Mouse (Mus musculus) heart, adult 8-10 months (tissue): ENCODE measurements around the gene E2f2. TPM values are rescaled to one million over a fixed set of nuclear protein-coding genes. Genes with fewer than 3 reads are reported as not detected.
A peak's percentile ranks its signal among the peaks of the same experiment; 100 is the strongest.

Source experiments
- DNase-seq: peaks from one replicate; pipeline ENCODE4 v3.0.0; 2022; ENCODE audit warnings: low spot score
- total RNA-seq, 4 experiments: library from RNA; stranded (reverse); gene quantifications; 2 replicates each; pipeline ENCODE4 v1.2.4; 2022

Gene E2f2
- 1 to 10 TPM in 1 of 4 experiments, under 1 TPM in 3; 0.38 to 2.1 (median 0.59) TPM for total RNA-seq

DNA sequence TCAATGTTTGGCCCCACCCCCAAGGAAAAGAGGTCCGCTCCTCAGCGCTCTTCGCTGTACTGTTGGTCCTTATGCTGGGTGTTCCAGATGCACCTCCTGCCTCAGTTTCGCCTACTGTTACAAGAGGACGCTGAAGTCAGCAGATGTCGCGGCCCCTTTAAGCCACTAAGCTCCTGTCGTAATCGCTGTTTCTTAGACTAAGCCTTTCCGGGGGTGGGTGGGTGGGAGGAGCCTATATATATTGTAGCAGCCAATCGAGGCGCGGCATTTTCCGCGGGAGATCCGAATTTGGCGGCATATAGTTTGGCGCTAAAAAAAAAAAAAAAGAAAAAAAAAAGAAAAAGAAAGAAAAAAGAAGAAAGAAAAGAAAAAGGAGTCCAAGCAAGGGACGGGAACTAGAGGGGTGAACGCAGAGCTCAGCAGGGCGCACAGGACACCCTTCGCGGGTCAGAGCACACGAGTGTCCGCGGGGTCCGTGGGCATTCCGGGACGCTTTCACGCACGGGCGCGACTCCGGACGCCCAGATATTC, at the start of gene E2f2:
Gene E2f2 (plus strand): TSS at position 384 of the 531 bp plus-strand sequence.
- DNase-seq, result peak; percentile 63

DNA sequence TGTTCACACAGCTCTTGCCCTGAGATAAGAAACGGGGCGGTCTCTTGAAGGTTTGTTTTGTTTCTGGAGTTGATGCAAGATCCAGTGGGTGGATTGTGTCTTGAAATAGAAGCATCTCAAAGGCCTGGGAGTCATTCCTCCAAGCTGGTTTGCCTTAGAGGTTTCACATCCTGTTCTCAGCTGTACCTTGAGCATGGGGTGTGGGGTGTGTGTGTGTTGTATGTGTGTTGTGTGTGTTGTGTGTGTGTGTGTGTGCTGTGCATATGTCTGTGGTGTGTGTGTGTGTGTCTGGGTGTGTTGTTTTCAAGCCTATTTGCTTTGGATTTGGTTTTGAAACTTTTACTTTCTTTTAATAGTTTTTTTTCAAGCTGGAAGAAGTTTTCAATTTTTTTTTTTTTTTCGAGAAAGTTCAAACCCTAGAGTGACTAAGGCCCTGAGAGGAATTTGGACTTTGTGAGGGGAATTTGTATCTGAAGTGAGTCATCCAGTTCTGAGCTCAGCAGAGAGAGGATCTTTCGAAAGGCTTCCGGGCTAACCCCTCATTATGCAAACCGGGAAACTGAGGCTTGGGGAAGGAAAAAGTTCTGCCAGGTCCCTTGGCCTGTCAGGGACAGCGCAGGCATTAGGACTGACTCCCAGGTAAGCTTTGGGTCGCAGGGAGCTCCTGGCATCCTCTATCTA, 48.9 kb upstream of the E2f2 start:
- no peak for DNase-seq

GRCm38 (mm10) chr4:136123792-136124161, 48.4 kb upstream of the E2f2 start:
- DNase-seq, result no peak

GRCm38 (mm10) chr4:136124581-136124980, 47.6 kb upstream of the E2f2 start:
- no peak for DNase-seq

DNA sequence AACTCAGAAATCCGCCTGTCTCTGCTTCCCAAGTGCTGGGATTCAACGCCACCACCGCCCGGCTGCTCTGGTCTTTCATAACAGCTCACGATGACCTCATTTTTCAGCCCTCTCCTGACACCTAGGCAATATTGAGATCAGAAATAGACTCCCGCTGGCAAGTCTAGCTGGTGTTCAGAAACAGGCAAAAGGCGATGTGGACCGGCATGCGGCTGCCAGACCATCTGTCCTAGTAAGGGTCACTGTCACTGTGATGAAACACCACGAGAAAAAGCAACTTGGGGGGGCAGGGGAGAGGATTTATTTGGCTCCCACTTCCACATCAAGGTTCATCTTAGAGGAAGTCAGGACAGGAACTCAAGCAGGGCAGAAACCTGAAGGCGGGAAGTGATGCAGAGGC, 46.7 kb upstream of the E2f2 start:
- DNase-seq, result no peak

- no peak for DNase-seq
These were observed 46.2 kb upstream of the E2f2 start for GRCm38 (mm10) chr4:136126019-136126418.

- DNase-seq, result no peak
These were observed 44.5 kb upstream of the E2f2 start for GRCm38 (mm10) chr4:136127670-136128069.

GRCm38 (mm10) chr4:136129842-136130241, 42.4 kb upstream of the E2f2 start:
- DNase-seq, result no peak

GRCm38 (mm10) chr4:136133801-136134200, 38.4 kb upstream of the E2f2 start:
- DNase-seq, result no peak

- no peak for DNase-seq
These were observed 37.7 kb upstream of the E2f2 start for GRCm38 (mm10) chr4:136134418-136134977.

DNA sequence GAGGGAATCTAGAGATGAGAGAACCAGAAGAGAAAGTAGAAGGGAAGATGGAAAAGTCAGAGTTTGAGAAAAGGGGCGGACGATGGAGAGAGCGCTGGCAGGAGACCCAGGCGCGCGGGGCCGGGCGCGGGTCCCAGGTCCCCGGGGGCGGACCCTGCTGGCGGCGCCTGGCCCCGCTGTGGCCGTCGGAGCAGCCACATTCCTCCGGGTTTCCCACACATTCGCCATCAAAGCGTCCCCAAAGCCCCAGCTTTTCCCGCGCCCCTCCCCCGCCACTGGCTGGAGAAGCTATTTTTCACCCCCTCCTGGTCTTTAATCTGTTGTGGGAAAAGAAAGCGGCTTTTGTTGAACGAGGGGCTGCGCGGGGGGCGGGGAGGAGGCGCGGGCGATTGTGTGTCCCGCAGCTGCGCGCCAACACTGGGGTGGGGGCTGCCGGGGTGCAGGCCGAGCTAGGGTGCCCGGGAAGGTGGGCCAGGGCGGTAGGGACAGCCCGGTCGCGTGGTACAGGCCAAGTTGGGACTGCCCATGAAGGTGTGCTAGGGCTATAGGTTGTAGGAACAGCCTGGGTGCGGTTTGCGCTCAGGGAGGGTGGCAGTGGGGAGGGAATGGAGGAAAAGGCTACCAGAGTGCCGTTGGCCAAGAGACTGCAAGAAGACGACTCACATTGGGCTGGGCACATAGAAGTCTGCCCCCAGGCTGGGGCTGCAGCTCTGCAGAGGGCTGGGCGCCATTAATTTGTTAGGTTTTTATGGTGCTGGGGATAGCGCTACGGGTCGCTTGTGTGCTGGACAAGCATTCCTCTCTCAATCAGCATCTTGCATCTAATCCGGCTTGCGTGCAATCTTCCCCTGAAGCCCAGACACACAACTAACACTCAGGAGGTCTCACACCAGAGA, 37.0 kb upstream of the E2f2 start:
- no peak for DNase-seq

- DNase-seq, result no peak
These were observed 36.1 kb upstream of the E2f2 start for GRCm38 (mm10) chr4:136135874-136136728.

- no peak for DNase-seq
These were observed 32.7 kb upstream of the E2f2 start for GRCm38 (mm10) chr4:136139326-136140110.

DNA sequence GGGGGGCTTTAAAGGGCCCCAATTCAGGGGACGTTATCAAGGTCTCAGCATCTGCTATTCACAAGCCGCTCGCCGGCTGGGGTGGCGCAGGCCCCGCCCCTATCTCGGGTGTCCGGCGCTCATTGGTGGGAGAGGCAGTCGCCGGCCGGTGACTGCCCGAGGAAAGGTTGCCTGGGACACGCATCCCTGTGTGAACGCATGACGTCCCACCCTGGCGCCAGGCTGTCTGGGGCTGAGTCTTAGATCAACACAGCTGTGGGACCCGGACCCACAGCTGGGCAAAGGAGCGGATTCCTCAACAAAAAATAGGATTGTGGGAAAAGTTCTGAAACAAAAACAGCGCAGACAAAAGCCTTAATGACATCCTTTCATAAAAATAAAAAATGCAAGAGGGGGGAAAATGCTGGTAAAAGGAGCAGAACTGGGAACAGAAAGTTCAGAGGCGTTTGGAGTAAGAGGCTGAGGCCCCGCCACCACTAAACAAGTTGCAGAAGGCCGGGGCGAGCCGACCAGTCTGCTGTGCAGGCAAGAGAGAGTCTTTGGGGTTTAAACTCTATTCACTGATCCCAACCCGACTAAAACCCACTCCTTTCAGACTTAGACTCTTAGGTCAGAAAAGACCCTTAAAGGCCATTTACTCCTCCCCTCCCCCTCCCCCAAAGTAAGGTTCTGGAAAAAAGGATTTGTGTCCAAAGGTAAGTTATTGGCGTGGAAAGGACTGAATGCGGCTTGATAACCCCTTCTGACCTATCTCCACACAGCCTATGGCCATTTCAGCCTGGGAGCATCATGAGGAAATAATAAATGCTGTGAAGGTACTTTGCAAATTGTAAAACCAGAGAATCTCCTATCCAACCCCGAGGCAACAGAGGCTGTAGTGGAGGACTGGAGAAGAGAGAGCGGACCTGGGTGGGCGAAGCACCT, 31.6 kb upstream of the E2f2 start:
- DNase-seq, result peak; percentile 95

- DNase-seq, result no peak
These were observed 29.7 kb upstream of the E2f2 start for GRCm38 (mm10) chr4:136142267-136143192.

- peak; percentile 98 for DNase-seq
These were observed 28.8 kb upstream of the E2f2 start, which contains the start of gene Id3 for GRCm38 (mm10) chr4:136143193-136143976. Gene Id3 (plus strand): TSS chr4:136143497.
